8 mouse cellular contexts compared by ENCODE assay signal in the genomic region with DNA sequence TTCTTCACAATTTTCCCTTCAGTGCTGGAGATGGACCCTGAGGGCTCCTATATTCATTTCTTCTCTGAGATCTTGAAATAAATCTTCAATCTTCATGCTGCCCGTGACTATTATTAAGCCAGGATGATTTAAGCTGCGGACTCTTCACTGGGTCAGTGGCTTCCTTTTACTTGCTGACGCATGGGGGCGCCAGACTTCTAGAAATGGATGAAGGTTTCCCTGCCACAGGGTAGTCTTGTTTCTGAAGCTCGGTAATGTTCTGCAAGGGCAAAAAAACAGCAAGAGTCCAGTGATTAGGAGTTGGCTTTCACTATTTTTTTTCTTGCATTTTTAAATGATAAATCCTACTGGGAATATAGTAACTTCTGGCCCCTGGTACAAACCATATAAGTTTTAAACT.
DNase-seq lines count a peak whose midpoint lies in the region; ATAC-seq and TF ChIP-seq lines count a peak whose summit lies in the region.
"Had no signal": no experiment of that assay in that cellular context is flagged by ENCODE, and none has a peak within 500 bp of the region (broad histone marks: within the 10 kb centered on the region; RNA-seq: fewer than 3 reads in every experiment).

No protein-coding gene starts in this region.

- H3K27ac ChIP-seq in ES-E14 (ENCODE audit: insufficient read depth, low read depth, low read length, poor library complexity, severe bottlenecking), result no peak overlapping the region
- H3K27ac ChIP-seq in embryonic facial prominence, embryonic 10.5 days (replicated peaks), result no peak overlapping the region
- H3K27ac ChIP-seq in hindbrain, embryonic 11.5 days (ENCODE audit: low read depth, low read length), result no peak overlapping the region
- no peak overlapping the region for H3K27ac ChIP-seq in midbrain, embryonic 12.5 days (replicated peaks)
- H3K27ac ChIP-seq in spleen, adult 2 months (ENCODE audit: insufficient read depth, low read length), result no peak overlapping the region
- H3K27ac ChIP-seq: limb, embryonic 12.5 days had no signal

- TF ChIP-seq CTCF in spleen, adult 2 months (IDR thresholded peaks at IDR 0.05; ENCODE audit: extremely low read depth, insufficient read depth, insufficient read length, insufficient replicate concordance), result peak; percentile 50; the same call in 1 of the 2 replicates

- no peak for TF ChIP-seq POLR2A in spleen, adult 2 months (IDR thresholded peaks at IDR 0.05; ENCODE audit: low read depth, low read length)

- H3K9me3 ChIP-seq in ES-E14 (ENCODE audit: control insufficient read depth, insufficient read depth, low read depth, low read length), result no peaks in the 10 kb centered on the region
- H3K9me3 ChIP-seq in embryonic facial prominence, embryonic 10.5 days, result no peaks in the 10 kb centered on the region
- H3K9me3 ChIP-seq in hindbrain, embryonic 11.5 days (ENCODE audit: control insufficient read depth, low read length), result no peaks in the 10 kb centered on the region
- H3K9me3 ChIP-seq in midbrain, embryonic 12.5 days, result no peaks in the 10 kb centered on the region
- H3K9me3 ChIP-seq: limb, embryonic 12.5 days had no signal

- no peak overlapping the region for H3K4me2 ChIP-seq in hindbrain, embryonic 11.5 days (replicated peaks; ENCODE audit: low read depth, low read length)
- H3K4me2 ChIP-seq in midbrain, embryonic 12.5 days (replicated peaks), result no peak overlapping the region
- H3K4me2 ChIP-seq: limb, embryonic 12.5 days had no signal

- H3K36me3 ChIP-seq in ES-E14 (ENCODE audit: control insufficient read depth, insufficient read depth, low read length, poor library complexity, severe bottlenecking), result no peaks in the 10 kb centered on the region
- 0 out of 2 replicates have a peak, but pooled peaks cover 6% of the 10 kb centered on the region for H3K36me3 ChIP-seq in embryonic facial prominence, embryonic 10.5 days (replicated peaks)
- no peaks in the 10 kb centered on the region for H3K36me3 ChIP-seq in hindbrain, embryonic 11.5 days (ENCODE audit: control insufficient read depth, insufficient read depth, low read length)
- peaks cover 19% of the 10 kb centered on the region; the same call in 1 of the 2 replicates for H3K36me3 ChIP-seq in midbrain, embryonic 12.5 days
- no peaks in the 10 kb centered on the region for H3K36me3 ChIP-seq in spleen, adult 2 months (ENCODE audit: control insufficient read depth, insufficient read depth, low read length)
- H3K36me3 ChIP-seq: limb, embryonic 12.5 days had no signal

- DNase-seq in ES-E14 (ENCODE audit: low read depth, low spot score), result peak; percentile 64
- peak; percentile 89 for DNase-seq in adrenal gland, postnatal 25 days
- DNase-seq in embryonic facial prominence, embryonic 10.5 days (ENCODE audit: low spot score), result peak; percentile 77
- peak; percentile 83 for DNase-seq in hindbrain, embryonic 11.5 days (ENCODE audit: low spot score)
- DNase-seq in left cerebral cortex, adult 18-20 months (ENCODE audit: low spot score in 2 of 2), result peak; percentile 87 to 88
- DNase-seq in spleen, adult 2 months (ENCODE audit: low read depth in 1 of 2, low spot score in 2 of 2), result peak in 1 of 2 experiments; percentile 36

- WGBS in embryonic facial prominence, embryonic 10.5 days, result 17% methylated on average over 5 of the region's 5 CpGs
- WGBS in hindbrain, embryonic 11.5 days, result 19% methylated on average over 5 of the region's 5 CpGs
- WGBS in midbrain, embryonic 12.5 days, result 12% methylated on average over 5 of the region's 5 CpGs
- WGBS in spleen, adult 2 months, result 5% methylated on average over 5 of the region's 5 CpGs

- in situ Hi-C loops in ES-E14 (cut with MboI; ENCODE audit: low sequenced_read_pairs in 2 of 2, unreplicated experiment in 2 of 2), result loop anchor here in 1 of 2 experiments (25.0 kb wide), 1 partner anchor 417 kb away; no protein-coding TSS in a partner anchor

- no peak overlapping the region for H3K4me3 ChIP-seq in ES-E14 (ENCODE audit: insufficient read depth in 1 of 2, low read depth in 1 of 2, low read length in 2 of 2, poor library complexity in 1 of 2, severe bottlenecking in 1 of 2)
- H3K4me3 ChIP-seq in embryonic facial prominence, embryonic 10.5 days, result no peak overlapping the region
- no peak overlapping the region for H3K4me3 ChIP-seq in hindbrain, embryonic 11.5 days (ENCODE audit: low read depth, low read length)
- no peak overlapping the region for H3K4me3 ChIP-seq in midbrain, embryonic 12.5 days
- H3K4me3 ChIP-seq in spleen, adult 2 months (ENCODE audit: extremely low read depth, insufficient read depth, insufficient read length), result no peak overlapping the region
- H3K4me3 ChIP-seq: limb, embryonic 12.5 days had no signal

- no peak overlapping the region for H3K9ac ChIP-seq in ES-E14 (ENCODE audit: insufficient read depth, low read depth, low read length, poor library complexity, severe bottlenecking)
- H3K9ac ChIP-seq in hindbrain, embryonic 11.5 days (ENCODE audit: low read depth, low read length), result no peak overlapping the region
- no peak overlapping the region for H3K9ac ChIP-seq in midbrain, embryonic 12.5 days (replicated peaks)
- H3K9ac ChIP-seq: limb, embryonic 12.5 days had no signal

- peaks cover 2 to 3% of the 10 kb centered on the region in 2 experiments; a peak in 2 of 4 replicates for H3K4me1 ChIP-seq in ES-E14 (ENCODE audit: control insufficient read depth in 2 of 2, insufficient read depth in 2 of 2, low read length in 2 of 2, poor library complexity in 1 of 2)
- no peaks in the 10 kb centered on the region for H3K4me1 ChIP-seq in embryonic facial prominence, embryonic 10.5 days
- H3K4me1 ChIP-seq in hindbrain, embryonic 11.5 days (replicated peaks; ENCODE audit: control insufficient read depth, insufficient read depth, low read length), result no peaks in the 10 kb centered on the region
- 0 out of 2 replicates have a peak, but pooled peaks cover 7% of the 10 kb centered on the region for H3K4me1 ChIP-seq in midbrain, embryonic 12.5 days
- no peaks in the 10 kb centered on the region for H3K4me1 ChIP-seq in spleen, adult 2 months (ENCODE audit: control insufficient read depth, insufficient read depth, insufficient read length)
- H3K4me1 ChIP-seq: limb, embryonic 12.5 days had no signal

- no peaks in the 10 kb centered on the region for H3K27me3 ChIP-seq in embryonic facial prominence, embryonic 10.5 days (replicated peaks; ENCODE audit: low read depth, poor library complexity, severe bottlenecking)
- H3K27me3 ChIP-seq in hindbrain, embryonic 11.5 days (ENCODE audit: control insufficient read depth, insufficient read depth, low read length), result no peaks in the 10 kb centered on the region
- no peaks in the 10 kb centered on the region for H3K27me3 ChIP-seq in midbrain, embryonic 12.5 days
- H3K27me3 ChIP-seq in spleen, adult 2 months (ENCODE audit: control insufficient read depth, insufficient read depth, low read length), result no peaks in the 10 kb centered on the region
- H3K27me3 ChIP-seq: limb, embryonic 12.5 days had no signal

- no peak for ATAC-seq in hindbrain, embryonic 11.5 days (ENCODE audit: low FRiP score)
- peak; percentile 62; the same call in 1 of the 2 replicates for ATAC-seq in midbrain, embryonic 12.5 days (ENCODE audit: low FRiP score, low read depth)

TF ChIP-seq in ES-E14, 5 proteins besides CTCF, POLR2A, EP300 and RAD21:
- TF ChIP-seq ZNF384 (IDR thresholded peaks at IDR 0.05; ENCODE audit: low read depth, low read length), result peak; percentile 65
- TF ChIP-seq CHD2 (IDR thresholded peaks at IDR 0.05; ENCODE audit: low read depth, low read length), result no peak
- peak; percentile 97 for TF ChIP-seq ZC3H11A (IDR thresholded peaks at IDR 0.05; ENCODE audit: borderline replicate concordance, low read depth, low read length)
